Mouse (Mus musculus) hindbrain, embryonic 11.5 days (tissue): ENCODE measurements at regions not wholly inside any gene's neighbourhood (a gene's known extent, or its start where the extent isn't known, plus 50 kb on each side); places are given as distances from the start of the nearest gene placed in this dataset.

ENCODE experiments used
- ATAC-seq: fragments of 200-750 bp; cut with Nextera tagmentation; 2 replicates; pipeline ENCODE4 v1.8.0; 2017; ENCODE audit warnings: mild to moderate bottlenecking, moderate TSS enrichment, moderate library complexity; ENCODE audit not compliant: low FRiP score
- DNase-seq: peaks from one replicate; pipeline ENCODE4 v3.0.0-alpha.2; 2015; ENCODE audit warnings: low spot score
- H3K27ac ChIP-seq: fragments of 300-500 bp; sonication (generic); 2 replicates; pipeline ENCODE4 v1.5.1; 2014; ENCODE audit warnings: mild to moderate bottlenecking, low read depth, low read length
- H3K27me3 ChIP-seq: fragments of 300-500 bp; sonication (generic); 2 replicates; pipeline ENCODE4 v1.6.1; 2014; ENCODE audit warnings: mild to moderate bottlenecking, low read length, moderate library complexity, mixed read lengths; ENCODE audit not compliant: control insufficient read depth, insufficient read depth
- H3K36me3 ChIP-seq: fragments of 300-500 bp; sonication (generic); 2 replicates; pipeline ENCODE4 v1.6.1; 2014; ENCODE audit warnings: mild to moderate bottlenecking, low read length, moderate library complexity, mixed read lengths; ENCODE audit not compliant: control insufficient read depth, insufficient read depth
- H3K4me1 ChIP-seq: fragments of 300-500 bp; sonication (generic); replicated peaks from 2 replicates; pipeline ENCODE4 v1.6.1; 2014; ENCODE audit warnings: low read length, mixed read lengths; ENCODE audit not compliant: control insufficient read depth, insufficient read depth
- H3K4me2 ChIP-seq: fragments of 300-500 bp; sonication (generic); replicated peaks from 2 replicates; pipeline ENCODE4 v1.6.1; 2014; ENCODE audit warnings: mild to moderate bottlenecking, low read depth, low read length
- H3K4me3 ChIP-seq: fragments of 300-500 bp; sonication (generic); 2 replicates; pipeline ENCODE4 v1.5.1; 2014; ENCODE audit warnings: low read depth, low read length
- H3K9ac ChIP-seq: fragments of 300-500 bp; sonication (generic); 2 replicates; pipeline ENCODE4 v1.6.1; 2014; ENCODE audit warnings: low read depth, low read length
- H3K9me3 ChIP-seq: fragments of 300-500 bp; sonication (generic); 2 replicates; pipeline ENCODE4 v1.6.1; 2016; ENCODE audit warnings: low read length; ENCODE audit not compliant: control insufficient read depth
- WGBS: fragments of 180-500 bp; shearing (Covaris S2); extraction: QIAGEN DNeasy Blood & Tissue Kit; methylation state at CpG from one replicate; pipeline ENCODE4 v1.1.7; 2014; 5-methylcytosine and 5-hydroxymethylcytosine counted together

GRCm38 (mm10) chr3:74945137-74945536 is 219.7 kb downstream of the Zbbx start:
- no peaks in the 10 kb centered on the region for H3K9me3 ChIP-seq
- DNase-seq (no peak), ATAC-seq (no peak)
- WGBS, result 95% methylated on average over 1 of the region's 1 CpGs
- no peaks in the 10 kb centered on the region for H3K36me3 ChIP-seq
- no peaks in the 10 kb centered on the region for H3K27me3 ChIP-seq
- H3K4me2 ChIP-seq, result no peak overlapping the region
- no peak overlapping the region for H3K4me3 ChIP-seq
- H3K27ac ChIP-seq, result no peak overlapping the region
- no peak overlapping the region for H3K9ac ChIP-seq
- no peaks in the 10 kb centered on the region for H3K4me1 ChIP-seq

- Histone ChIP-seq H3K4me3 (no peak overlapping the region), H3K27ac (no peak overlapping the region), H3K36me3 (no peaks in the 10 kb centered on the region), H3K27me3 (no peaks in the 10 kb centered on the region), H3K9ac (no peak overlapping the region), H3K4me2 (no peak overlapping the region), H3K9me3 (no peaks in the 10 kb centered on the region), H3K4me1 (no peaks in the 10 kb centered on the region)
- 83% methylated on average over 2 of the region's 2 CpGs for WGBS
- no peak for DNase-seq
- peak; percentile 40; the same call in 1 of the 2 replicates for ATAC-seq
These were observed 243.6 kb downstream of the Zbbx start for GRCm38 (mm10) chr3:74921210-74921609.

DNA sequence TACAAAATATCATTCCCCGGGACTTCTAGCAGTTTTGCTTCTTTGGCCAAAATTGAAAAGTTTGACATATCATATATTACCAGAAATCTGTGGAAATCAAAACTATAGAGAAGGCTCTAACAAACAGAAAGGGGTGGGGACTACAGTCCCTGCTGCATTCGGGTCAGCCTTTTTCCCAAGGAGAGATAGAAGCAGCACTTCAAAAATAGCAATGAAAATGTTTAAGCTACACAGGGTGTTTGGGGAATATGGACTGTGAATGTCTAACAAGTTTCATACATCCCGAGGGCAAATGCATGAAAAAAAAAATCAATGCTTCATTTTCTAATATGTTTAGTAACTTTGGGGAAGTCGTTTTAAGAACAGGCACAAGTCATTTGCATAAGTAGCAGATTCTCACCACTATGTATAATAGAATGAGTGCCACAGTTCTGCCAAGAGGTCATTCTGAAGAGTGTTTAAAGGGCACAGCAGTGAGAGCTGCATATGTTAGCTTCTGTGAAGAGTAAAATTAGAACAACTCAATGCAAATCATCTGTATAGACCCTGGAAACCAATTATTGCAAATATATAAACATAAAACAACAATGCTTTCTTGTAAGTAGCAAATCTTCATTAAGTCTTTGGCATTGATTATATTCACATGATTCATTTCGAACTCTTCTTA is 244.2 kb downstream of the Zbbx start:
- no peak for DNase-seq
- H3K9ac ChIP-seq, result no peak overlapping the region
- no peak overlapping the region for H3K27ac ChIP-seq
- no peaks in the 10 kb centered on the region for H3K36me3 ChIP-seq
- 75% methylated on average over 5 of the region's 5 CpGs for WGBS
- ATAC-seq, result peak; percentile 71
- H3K27me3 ChIP-seq, result no peaks in the 10 kb centered on the region
- H3K9me3 ChIP-seq, result no peaks in the 10 kb centered on the region
- no peaks in the 10 kb centered on the region for H3K4me1 ChIP-seq
- H3K4me3 ChIP-seq, result no peak overlapping the region
- no peak overlapping the region for H3K4me2 ChIP-seq

GRCm38 (mm10) chr3:74904177-74904576 is 260.7 kb downstream of the Zbbx start:
- H3K4me2 ChIP-seq, result no peak overlapping the region
- H3K4me3 ChIP-seq, result no peak overlapping the region
- H3K9me3 ChIP-seq, result no peaks in the 10 kb centered on the region
- DNase-seq (no peak), ATAC-seq (no peak)
- H3K27ac ChIP-seq, result no peak overlapping the region
- H3K36me3 ChIP-seq, result no peaks in the 10 kb centered on the region
- no peaks in the 10 kb centered on the region for H3K4me1 ChIP-seq
- H3K27me3 ChIP-seq, result no peaks in the 10 kb centered on the region
- H3K9ac ChIP-seq, result no peak overlapping the region
